Mouse (Mus musculus) liver, adult 2 months (tissue): ENCODE measurements at regions not wholly inside any gene's neighbourhood (a gene's known extent, or its start where the extent isn't known, plus 50 kb on each side); places are given as distances from the start of the nearest gene placed in this dataset.

ENCODE experiments used
- CTCF ChIP-seq: fragments of 200-500 bp; IDR thresholded peaks from 2 replicates; pipeline ENCODE4 v1.5.1; 2011; ENCODE audit warnings: low read depth, low read length, control low read depth
- POLR2A ChIP-seq: fragments of 200-500 bp; IDR thresholded peaks from 2 replicates; pipeline ENCODE4 v1.6.1; 2011; ENCODE audit warnings: low read length, control low read depth; ENCODE audit not compliant: insufficient read depth; ENCODE audit errors: extremely low read depth

DNA sequence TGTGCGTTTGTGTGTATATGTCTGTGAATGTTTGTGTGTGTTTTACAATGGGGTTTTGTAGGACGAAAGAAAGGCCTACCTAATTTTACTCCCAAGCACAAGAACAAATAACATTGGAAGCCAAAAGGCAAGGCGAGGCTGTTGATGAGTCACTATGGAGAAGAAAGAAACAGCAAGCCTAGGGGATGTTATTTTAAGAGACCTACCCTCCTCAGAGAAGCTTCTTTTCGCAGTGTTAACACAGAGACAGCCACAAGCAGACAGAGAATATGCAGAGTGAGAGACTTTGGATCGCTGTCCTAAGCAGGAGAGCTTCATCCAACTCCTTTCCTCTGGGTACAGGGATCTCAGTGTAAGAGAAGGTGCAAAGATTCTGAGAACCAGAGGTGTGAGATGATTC, 57.3 kb upstream of the Frmd4a start:
- TF ChIP-seq CTCF (no peak), POLR2A (no peak)
